In genomic region chr4:134401181-134401661, GRCm38 (mm10) we compare ENCODE assay signal across 8 mouse cellular contexts. TPM values are rescaled to one million over a fixed set of nuclear protein-coding genes. Genes with fewer than 3 reads are reported as not detected.
DNase-seq lines count a peak whose midpoint lies in the region; ATAC-seq and TF ChIP-seq lines count a peak whose summit lies in the region.

No protein-coding gene starts in this region.

- peak overlapping the region; percentile 33 for H3K9ac ChIP-seq in ES-E14 (ENCODE audit: insufficient read depth, low read depth, low read length, poor library complexity, severe bottlenecking)
- H3K9ac ChIP-seq in hindbrain, embryonic 15.5 days = peak overlapping the region; percentile 44

- H3K4me2 ChIP-seq in hindbrain, embryonic 15.5 days = peak overlapping the region; percentile 66

- in situ Hi-C loops in ES-E14 (cut with MboI; ENCODE audit: low sequenced_read_pairs in 2 of 2, unreplicated experiment in 2 of 2) = no loop called here

- H3K4me1 ChIP-seq in ES-E14 (ENCODE audit: control insufficient read depth in 2 of 2, insufficient read depth in 2 of 2, low read length in 2 of 2, poor library complexity in 1 of 2) = peaks cover 0 to 12% of the 10 kb centered on the region in 2 experiments; a peak in 2 of 4 replicates
- peaks cover 54% of the 10 kb centered on the region for H3K4me1 ChIP-seq in hindbrain, embryonic 15.5 days (replicated peaks)

- no peaks in the 10 kb centered on the region for H3K27me3 ChIP-seq in hindbrain, embryonic 15.5 days

- peak overlapping the region; percentile 60 to 75 for H3K4me3 ChIP-seq in ES-E14 (ENCODE audit: insufficient read depth in 1 of 2, low read depth in 1 of 2, low read length in 2 of 2, poor library complexity in 1 of 2, severe bottlenecking in 1 of 2)
- H3K4me3 ChIP-seq in hindbrain, embryonic 15.5 days = peak overlapping the region; percentile 39

- H3K36me3 ChIP-seq in ES-E14 (ENCODE audit: control insufficient read depth, insufficient read depth, low read length, poor library complexity, severe bottlenecking) = no peaks in the 10 kb centered on the region
- no peaks in the 10 kb centered on the region for H3K36me3 ChIP-seq in hindbrain, embryonic 15.5 days

- H3K9me3 ChIP-seq in ES-E14 (ENCODE audit: control insufficient read depth, insufficient read depth, low read depth, low read length) = no peaks in the 10 kb centered on the region
- H3K9me3 ChIP-seq in hindbrain, embryonic 15.5 days = no peaks in the 10 kb centered on the region

- peak; percentile 55 for DNase-seq in ES-E14 (ENCODE audit: low read depth, low spot score)
- DNase-seq in frontal cortex, postnatal 36 days (ENCODE audit: low spot score in 2 of 2) = peak; percentile 80 to 87
- peak; percentile 68 to 90 for DNase-seq in left cerebral cortex, adult 8-10 months (ENCODE audit: low spot score in 2 of 2)
- peak; percentile 47 for DNase-seq in lung, postnatal 25 days (ENCODE audit: low spot score)
- DNase-seq in right cerebral cortex, adult 18-20 months = peak; percentile 87
- DNase-seq in yolk sac, embryonic 10.5 days (ENCODE audit: low spot score) = peak; percentile 83

- H3K27ac ChIP-seq in ES-E14 (ENCODE audit: insufficient read depth, low read depth, low read length, poor library complexity, severe bottlenecking) = no peak overlapping the region
- H3K27ac ChIP-seq in hindbrain, embryonic 15.5 days (replicated peaks) = peak overlapping the region; percentile 82

- ATAC-seq in common myeloid progenitor, adult 5-6 weeks (replicated peaks; ENCODE audit: low read depth, poor library complexity, severe bottlenecking) = peak; percentile 68
- ATAC-seq in hindbrain, embryonic 15.5 days (ENCODE audit: low FRiP score, low read depth) = peak; percentile 77

- WGBS in hindbrain, embryonic 15.5 days = 3% methylated on average over 19 of the region's 19 CpGs

TF ChIP-seq in ES-E14, 5 proteins besides CTCF, POLR2A, EP300 and RAD21:
- TF ChIP-seq MAFK (IDR thresholded peaks at IDR 0.05; ENCODE audit: insufficient read depth, low read depth, low read length) = no peak
- no peak for TF ChIP-seq ZNF384 (IDR thresholded peaks at IDR 0.05; ENCODE audit: low read depth, low read length)
- no peak for TF ChIP-seq CHD2 (IDR thresholded peaks at IDR 0.05; ENCODE audit: low read depth, low read length)
- TF ChIP-seq ZC3H11A (IDR thresholded peaks at IDR 0.05; ENCODE audit: borderline replicate concordance, low read depth, low read length) = no peak

RNA-seq across cellular contexts. Expression of gene Pafah2, which starts 5.1 kb away (rescaled TPM):
- 15.8 and 18.4 TPM in 2 replicates for total RNA-seq in ES-E14 (2012; rRNA removed)
- total RNA-seq in common myeloid progenitor, adult 5-6 weeks (2017) = 16.4 and 18.4 TPM in 2 replicates
- 7.6 and 8.1 TPM in 2 replicates for polyA plus RNA-seq in hindbrain, embryonic 15.5 days (2015; fragmentation: Nextera tagmentation; extraction: Ambion mirVana)
- total RNA-seq in left cerebral cortex, adult 8-10 months (2022) = 1 to 10 TPM; 5.8 to 8.7 (median 6.8) TPM

RNA-seq across cellular contexts. Expression of gene Extl1, which starts 17.6 kb away (rescaled TPM):
- total RNA-seq in ES-E14 (2012; rRNA removed) = 4.2 and 7.3 TPM in 2 replicates
- total RNA-seq in common myeloid progenitor, adult 5-6 weeks (2017) = not detected in 2 replicates
- polyA plus RNA-seq in hindbrain, embryonic 15.5 days (2015; fragmentation: Nextera tagmentation; extraction: Ambion mirVana) = 0.45 and 0.51 TPM in 2 replicates
- total RNA-seq in left cerebral cortex, adult 8-10 months (2022) = 10 to 100 TPM; 42.7 to 51.5 (median 47.1) TPM

RNA-seq across cellular contexts. Expression of gene Slc30a2, which starts 58.2 kb away (rescaled TPM):
- 23.5 and 24.3 TPM in 2 replicates for total RNA-seq in ES-E14 (2012; rRNA removed)
- total RNA-seq in common myeloid progenitor, adult 5-6 weeks (2017) = not detected in 2 replicates
- 0.16 and 0.33 TPM in 2 replicates for polyA plus RNA-seq in hindbrain, embryonic 15.5 days (2015; fragmentation: Nextera tagmentation; extraction: Ambion mirVana)
- total RNA-seq in left cerebral cortex, adult 8-10 months (2022) = under 1 TPM in 2 of 4 experiments, not detected in 2; 0.16 to 0.23 TPM

Comparison
In these comparisons a context has a peak if more than half of its experiments do, and no peak if none do; other contexts are left out.
1. RNA of gene Slc30a2, which starts 58.2 kb away (total RNA-seq): 23.5 to 24.3 TPM in ES-E14; 0.16 to 0.23 TPM in left cerebral cortex, adult 8-10 months and not detected in common myeloid progenitor, adult 5-6 weeks; every median in the first group is over 10 times any median in the second.
2. Peak in every context shown above with its lines, with median percentiles within 50 percentile points of each other: DNase-seq.